8 mouse cellular contexts compared by ENCODE assay signal in genomic region chr17:84074000-84074782, GRCm38 (mm10).
DNase-seq lines count a peak whose midpoint lies in the region; ATAC-seq and TF ChIP-seq lines count a peak whose summit lies in the region.

No protein-coding gene starts in this region.

- H3ac ChIP-seq in myocyte (ENCODE audit: control insufficient read depth, insufficient read length), result no peak overlapping the region

- H3K27ac ChIP-seq in layer of hippocampus, adult 2 months, result peak overlapping the region; percentile 57
- 0 out of 2 replicates have a peak overlapping the region, but pooled peaks have one; percentile 21 for H3K27ac ChIP-seq in cortical plate, adult 2 months (ENCODE audit: insufficient read depth, low read length)
- H3K27ac ChIP-seq in neural tube, embryonic 15.5 days (replicated peaks), result no peak overlapping the region; the same call in 1 of the 2 replicates

- no peaks in the 10 kb centered on the region; the same call in 1 of the 2 replicates for H3K4me1 ChIP-seq in cortical plate, adult 2 months (ENCODE audit: control insufficient read depth, insufficient read depth, low read length)
- H3K4me1 ChIP-seq in neural tube, embryonic 15.5 days, result no peaks in the 10 kb centered on the region

- H3K79me2 ChIP-seq in myocyte (ENCODE audit: control insufficient read depth, insufficient read depth), result no peaks in the 10 kb centered on the region

- H3K9me3 ChIP-seq in neural tube, embryonic 15.5 days (replicated peaks), result no peaks in the 10 kb centered on the region

- no peaks in the 10 kb centered on the region for H3K27me3 ChIP-seq in myocyte (ENCODE audit: control insufficient read depth, insufficient read depth, insufficient read length)
- no peaks in the 10 kb centered on the region for H3K27me3 ChIP-seq in neural tube, embryonic 15.5 days (replicated peaks)

- no peak for TF ChIP-seq CTCF in layer of hippocampus, adult 2 months (conservative IDR thresholded peaks at IDR 0.05)
- no peak for TF ChIP-seq CTCF in cortical plate, adult 2 months (IDR thresholded peaks at IDR 0.05; ENCODE audit: extremely low read depth, insufficient read depth, low read length)

- 83% methylated on average over 10 of the region's 10 CpGs for WGBS in neural tube, embryonic 15.5 days

- no peak overlapping the region for H3K9ac ChIP-seq in neural tube, embryonic 15.5 days (replicated peaks)

- no peak for TF ChIP-seq POLR2A in cortical plate, adult 2 months (IDR thresholded peaks at IDR 0.05; ENCODE audit: extremely low read depth, insufficient read depth, low read length)
- TF ChIP-seq POLR2A in myocyte (IDR thresholded peaks at IDR 0.05; ENCODE audit: insufficient read length, low read depth), result no peak

- H3K4me3 ChIP-seq in layer of hippocampus, adult 2 months, result no peak overlapping the region
- H3K4me3 ChIP-seq in cortical plate, adult 2 months (ENCODE audit: insufficient read depth, low read length), result no peak overlapping the region
- no peak overlapping the region for H3K4me3 ChIP-seq in myocyte
- no peak overlapping the region for H3K4me3 ChIP-seq in neural tube, embryonic 15.5 days (replicated peaks)

- peak overlapping the region; percentile 65 for H3K4me2 ChIP-seq in myocyte (ENCODE audit: low read depth)
- no peak overlapping the region for H3K4me2 ChIP-seq in neural tube, embryonic 15.5 days

- DNase-seq in layer of hippocampus, adult 2 months (ENCODE audit: low spot score in 2 of 2), result no peak
- DNase-seq in layer of hippocampus, adult 18-20 months (ENCODE audit: low spot score in 2 of 2), result no peak
- peak; percentile 64 for DNase-seq in kidney, postnatal 14 days
- no peak for DNase-seq in ovary, adult 18-20 months (ENCODE audit: low spot score)
- no peak for DNase-seq in layer of hippocampus, adult 11-12 months (ENCODE audit: low spot score)

- H3K36me3 ChIP-seq in myocyte (ENCODE audit: control insufficient read depth, insufficient read depth), result no peaks in the 10 kb centered on the region
- no peaks in the 10 kb centered on the region for H3K36me3 ChIP-seq in neural tube, embryonic 15.5 days

- ATAC-seq in neural tube, embryonic 15.5 days (ENCODE audit: low FRiP score), result no peak

TF ChIP-seq in myocyte, 11 proteins besides CTCF, POLR2A, EP300 and RAD21:
- TF ChIP-seq MYOD1 (IDR thresholded peaks at IDR 0.05; ENCODE audit: control insufficient read depth in 1 of 3, insufficient read length in 2 of 3, low read depth in 2 of 3) (peak in 1 of 3 experiments; percentile 27), SRF (IDR thresholded peaks at IDR 0.05; ENCODE audit: control insufficient read depth, insufficient read length, low read depth) (no peak)
